Mouse (Mus musculus) megakaryocyte progenitor cell, adult 5-6 weeks (primary cell): ENCODE results near the gene Egflam. TPM values are rescaled to one million over a fixed set of nuclear protein-coding genes. Genes with fewer than 3 reads are reported as not detected.

ENCODE experiments used
- ATAC-seq: replicated peaks from 2 replicates; pipeline ENCODE4 v1.8.0; 2016; ENCODE audit warnings: mild to moderate bottlenecking, moderate TSS enrichment, inconsistent platforms; ENCODE audit not compliant: poor library complexity
- total RNA-seq, 2 experiments: library from RNA; stranded (forward) in 1 of 2; stranded (reverse) in 1 of 2; fragments of 157-497, 149-512 nt in 1 of 2; fragments of 200-1000 nt in 1 of 2; gene quantifications; 2 replicates each; pipeline versions ENCODE4 v1.2.3 to v1.2.4; 2015 to 2017

The Egflam gene
- total RNA-seq (2015) (not detected in 2 replicates), total RNA-seq (2017) (not detected in 2 replicates)

DNA sequence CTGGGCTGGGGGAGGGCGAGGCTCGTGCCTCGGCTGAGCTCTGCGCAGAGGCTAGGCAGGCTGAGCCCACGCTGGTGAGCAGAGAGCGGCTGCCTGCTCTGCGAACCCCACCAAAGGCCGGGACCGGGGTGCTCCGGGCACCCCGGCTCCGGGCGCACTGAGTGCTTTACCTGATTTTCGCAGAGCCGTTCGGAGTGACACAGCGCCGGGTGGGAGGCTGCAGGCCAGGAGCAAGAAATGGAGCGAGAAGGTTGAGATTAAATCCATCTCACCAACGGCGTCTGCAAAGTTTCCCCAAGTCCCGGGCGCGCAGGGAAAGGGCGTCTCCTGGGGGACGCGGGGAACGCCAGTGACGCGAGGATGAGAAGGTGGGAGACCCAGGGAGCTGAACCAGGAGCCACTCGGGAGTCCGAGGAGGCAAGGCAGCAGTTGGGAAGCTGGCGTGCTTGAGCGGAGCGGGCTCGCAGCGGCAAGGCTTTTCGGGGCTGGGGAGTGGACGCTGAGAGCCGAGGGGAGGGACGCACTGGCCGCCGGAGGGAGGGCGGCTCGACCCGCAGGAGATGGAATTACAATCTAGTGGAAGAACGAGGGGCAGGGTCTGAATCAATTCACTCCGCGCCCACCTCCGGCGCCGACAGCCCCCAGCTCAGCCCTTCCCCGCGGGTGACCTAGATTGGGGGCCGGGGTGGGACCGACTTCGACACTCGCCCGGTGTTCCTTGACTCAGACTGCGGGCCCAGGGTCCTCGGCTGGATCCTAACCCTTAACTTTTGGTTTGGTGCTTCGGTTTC lies at the start of gene Egflam:
Egflam (minus strand) TSS at position 578 of the 791 bp plus-strand sequence.
- ATAC-seq = no peak

DNA sequence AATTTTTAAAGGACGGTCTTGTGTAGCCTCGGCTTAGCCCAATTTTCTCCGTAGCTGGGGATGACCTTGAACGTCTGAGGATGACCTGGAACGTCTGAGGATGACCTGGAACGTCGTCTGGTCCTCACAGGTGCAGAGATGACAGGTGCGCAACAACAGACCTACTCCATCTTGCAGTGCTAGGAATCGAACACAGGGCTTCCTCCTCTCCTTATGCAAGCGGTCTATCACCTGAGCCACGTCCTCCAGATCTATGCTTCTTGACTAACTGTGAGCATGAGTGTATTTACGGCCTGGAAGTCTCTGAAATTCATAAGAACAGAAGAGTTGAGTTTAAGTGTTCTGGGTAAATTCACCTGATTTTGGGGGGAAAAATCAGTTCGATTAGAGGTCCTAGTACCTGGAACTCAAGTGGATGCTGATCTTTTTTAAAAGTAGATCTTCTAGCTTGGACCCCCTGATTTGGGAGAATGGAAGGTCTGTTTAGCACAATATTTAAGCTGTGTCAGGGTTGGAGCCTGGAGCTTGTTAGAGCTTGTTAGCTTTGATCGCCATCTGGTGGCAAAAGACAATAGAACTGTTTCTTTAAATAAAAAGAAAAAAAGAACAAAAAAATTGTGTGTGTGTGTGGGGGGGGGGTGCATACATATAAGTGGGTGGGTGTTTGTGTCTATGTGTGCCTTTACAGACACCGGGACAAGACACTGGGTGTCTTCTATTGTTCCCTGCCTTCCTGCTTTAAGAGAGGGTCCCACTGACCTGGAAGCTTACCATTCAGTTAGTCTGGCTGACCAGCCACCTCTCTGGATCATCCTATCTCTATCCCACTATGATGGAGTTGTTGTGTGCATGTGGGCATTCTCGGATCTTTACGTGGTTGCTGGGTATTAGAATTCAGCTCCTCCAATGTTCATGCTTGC lies 45.5 kb upstream of the Egflam start:
- no peak for ATAC-seq

DNA sequence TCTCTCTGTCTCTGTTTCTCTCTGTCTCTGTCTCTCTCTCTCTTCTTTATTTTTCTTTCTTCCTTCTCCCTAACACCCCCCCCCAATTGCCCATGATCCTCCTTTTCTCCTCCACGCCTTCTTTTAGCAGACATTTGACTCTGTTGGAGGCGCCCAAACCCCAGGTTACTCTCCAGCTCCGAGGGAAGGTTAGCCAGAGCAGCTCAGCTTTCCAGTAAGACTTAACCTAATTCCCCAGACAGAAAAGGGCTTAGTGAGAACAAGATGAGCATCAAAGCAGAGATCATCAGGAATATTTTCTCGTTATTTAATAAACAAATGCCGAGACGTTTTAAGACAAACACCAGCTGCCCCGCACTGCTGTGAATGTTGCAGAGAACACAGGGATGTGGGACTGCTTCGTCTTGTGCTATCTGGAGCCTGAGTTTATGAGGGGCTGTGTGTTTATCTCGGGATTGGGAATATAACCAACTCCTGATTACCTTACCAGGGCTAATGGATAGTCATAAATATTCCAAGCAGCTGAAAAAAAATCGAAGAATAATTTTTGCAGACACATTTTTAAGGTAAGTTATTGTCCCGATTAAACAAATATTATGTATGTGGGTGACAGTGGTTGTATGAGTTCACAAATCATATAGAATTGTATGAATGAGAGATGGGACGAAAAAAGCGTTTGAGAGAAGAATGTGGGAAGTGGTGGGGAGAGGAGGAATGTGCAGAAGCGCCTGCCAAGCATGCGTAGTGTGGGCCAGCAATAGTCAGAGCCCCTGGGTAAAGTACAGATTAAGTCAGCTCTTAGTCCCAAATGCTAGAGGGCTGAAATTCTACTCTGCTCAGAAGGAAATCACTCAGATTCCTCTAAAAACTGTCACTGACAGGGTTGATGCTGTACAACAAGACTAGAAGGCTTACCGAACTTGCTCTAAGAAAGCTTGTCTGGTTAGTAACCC lies 44.2 kb upstream of the Egflam start:
- ATAC-seq = no peak

DNA sequence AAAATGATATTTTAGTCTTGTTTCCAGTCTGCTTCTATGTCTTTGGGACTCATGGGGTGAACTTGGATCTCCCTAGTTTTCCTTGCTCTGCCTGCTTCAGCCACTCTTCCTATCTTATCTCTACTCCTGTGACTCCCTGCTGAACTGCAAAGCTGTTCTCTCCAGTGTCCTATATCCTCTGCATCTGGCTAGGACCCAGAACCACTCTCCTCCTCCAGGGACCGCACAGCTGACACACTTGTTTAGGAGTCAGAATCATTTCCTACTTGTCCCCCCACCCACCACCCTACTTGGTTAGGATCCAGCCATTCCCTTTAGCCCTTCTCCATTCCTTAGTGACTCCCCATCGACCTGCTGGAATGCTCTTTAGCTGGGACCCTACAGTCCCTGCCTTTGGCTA lies 26.1 kb upstream of the Egflam start:
- ATAC-seq = no peak

DNA sequence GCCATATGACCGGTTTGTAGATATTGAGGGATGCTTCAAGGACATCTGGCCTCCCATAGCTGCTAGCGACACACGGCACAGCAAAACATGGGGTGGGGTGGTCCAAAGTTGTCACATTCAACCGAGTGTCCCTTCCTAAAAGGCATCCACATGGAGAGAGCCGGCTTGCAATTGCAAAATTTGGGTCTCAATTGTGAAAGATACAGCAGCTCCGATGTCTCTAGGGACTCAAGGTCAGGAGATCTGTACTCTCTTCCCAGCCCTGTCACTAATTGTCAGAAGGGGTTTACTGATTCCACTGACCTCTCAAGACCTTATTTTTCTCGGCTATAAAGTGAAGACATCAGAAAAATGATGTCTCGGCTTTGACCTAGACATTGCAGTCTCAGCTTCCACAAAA lies 6.3 kb upstream of the Egflam start:
- ATAC-seq = no peak

DNA sequence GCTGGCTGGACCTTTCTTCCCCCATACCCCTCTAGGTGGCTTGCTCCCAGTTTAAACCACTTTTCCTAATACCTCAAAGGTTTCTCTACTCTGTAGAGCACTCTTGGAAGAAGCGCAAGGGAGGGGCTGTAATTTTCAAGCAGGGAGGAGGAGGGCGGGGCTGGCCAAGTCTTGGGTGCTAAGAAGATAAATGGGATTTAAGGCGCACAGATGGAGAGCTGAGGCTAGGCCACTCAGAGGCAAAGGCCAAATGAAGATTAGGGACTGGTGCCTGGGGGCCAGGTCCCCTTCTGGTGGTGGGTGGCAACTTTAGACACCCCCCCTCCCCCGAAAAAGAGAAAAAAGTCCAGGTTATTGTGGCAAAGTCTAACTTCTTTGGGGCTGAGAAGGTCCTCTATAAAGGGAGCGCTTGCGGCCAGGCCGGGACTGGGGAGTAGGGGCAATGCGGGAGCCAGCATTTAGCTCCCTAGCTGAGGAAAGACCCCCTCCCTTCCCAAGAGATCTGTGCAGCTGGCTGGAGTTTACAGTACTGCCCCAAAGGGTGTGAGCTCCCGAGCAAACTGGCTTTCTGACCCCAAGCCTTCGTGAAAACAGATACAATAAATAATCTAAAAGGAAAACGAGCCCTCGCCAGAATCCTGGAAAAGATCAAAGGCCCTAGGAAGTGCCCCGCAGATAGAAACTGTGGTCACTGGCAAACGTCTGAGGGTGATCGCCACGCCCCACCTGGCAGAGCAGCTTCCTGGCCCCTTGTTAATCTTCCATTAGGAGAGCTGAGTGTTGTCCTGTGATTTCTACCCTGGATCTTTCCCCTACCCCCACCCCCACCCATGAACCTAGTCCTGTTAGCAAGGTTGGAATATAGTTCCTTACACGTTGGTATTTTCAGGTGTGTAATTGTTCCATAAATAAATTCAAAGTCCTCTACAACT lies 680 bp upstream of the Egflam start:
- no peak for ATAC-seq

DNA sequence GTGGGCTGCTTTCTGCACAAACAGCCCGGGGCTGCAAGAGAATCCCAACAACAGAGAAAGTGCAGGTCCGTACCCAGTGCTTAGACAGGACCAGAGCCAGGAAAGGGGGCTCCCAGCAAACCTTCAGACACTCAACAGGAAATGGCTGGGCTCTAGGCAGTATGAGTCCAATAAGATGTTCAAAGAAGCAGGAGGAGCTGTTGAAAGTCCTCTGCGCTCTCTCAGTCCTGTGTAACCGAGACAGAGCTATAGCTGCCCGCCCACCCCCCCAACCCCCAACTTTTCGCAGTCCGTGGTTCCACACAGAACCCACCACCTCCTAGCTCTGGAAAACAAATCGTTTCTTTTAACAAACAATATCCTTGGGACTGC lies 763 bp downstream of the Egflam start:
- ATAC-seq = no peak

DNA sequence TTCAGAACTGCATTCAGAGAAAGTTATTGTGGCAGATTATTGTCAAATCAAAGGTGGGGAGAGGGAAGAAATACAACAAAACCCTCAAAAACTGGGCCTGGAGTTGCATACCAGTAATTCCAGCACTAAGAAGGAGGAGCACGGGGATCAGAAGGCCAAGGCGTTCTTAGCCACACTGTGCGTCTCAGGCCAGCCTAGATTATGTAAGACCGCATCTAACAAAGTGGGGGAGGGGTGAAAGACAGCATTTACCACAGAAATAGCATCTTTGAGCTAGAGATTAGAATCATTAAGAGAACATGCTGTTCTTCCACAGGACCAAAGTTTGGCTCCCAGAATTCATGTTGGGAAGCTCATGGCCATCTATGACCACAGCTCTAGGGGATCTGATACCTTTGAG lies 14.8 kb downstream of the Egflam start:
- no peak for ATAC-seq

DNA sequence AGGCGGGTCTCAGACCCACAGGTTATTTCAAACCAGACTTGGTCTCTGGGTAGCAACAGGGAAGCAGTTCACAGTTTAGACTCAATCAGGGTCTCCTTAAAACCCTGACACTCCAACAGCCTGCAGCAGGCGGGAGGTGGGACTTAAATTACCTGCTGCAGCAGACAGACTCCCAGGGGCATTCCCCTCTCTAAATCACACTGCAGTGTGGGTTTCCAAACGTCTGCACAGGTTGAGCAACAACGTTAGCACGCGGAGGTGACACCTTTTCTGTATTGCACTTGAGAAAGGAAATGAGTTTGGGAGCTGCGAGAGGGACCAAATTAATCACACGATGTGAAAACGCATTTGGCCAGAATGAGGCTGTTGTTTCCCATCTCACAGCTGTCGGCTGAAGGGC lies 15.7 kb downstream of the Egflam start:
- ATAC-seq = no peak

DNA sequence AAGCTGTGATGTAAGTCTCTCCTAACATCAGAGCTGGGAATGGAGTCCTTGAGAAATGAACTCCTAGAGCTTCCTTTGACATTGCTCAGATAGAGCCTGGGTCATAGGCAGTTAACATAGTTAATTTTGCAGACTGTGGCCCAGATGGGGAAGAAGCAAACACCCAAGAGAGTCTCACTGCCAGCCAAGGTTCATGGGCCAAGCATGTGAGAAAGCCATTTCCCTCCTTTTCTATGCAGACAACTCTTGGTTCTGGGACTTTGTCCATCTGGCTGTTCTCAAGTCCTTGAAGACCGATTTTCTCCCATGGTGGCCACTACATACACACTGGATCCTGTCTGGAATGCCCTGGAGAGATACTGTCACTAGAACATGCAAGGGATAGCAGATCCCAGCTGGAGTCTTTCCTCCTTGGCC lies 45.6 kb downstream of the Egflam start:
- no peak for ATAC-seq

DNA sequence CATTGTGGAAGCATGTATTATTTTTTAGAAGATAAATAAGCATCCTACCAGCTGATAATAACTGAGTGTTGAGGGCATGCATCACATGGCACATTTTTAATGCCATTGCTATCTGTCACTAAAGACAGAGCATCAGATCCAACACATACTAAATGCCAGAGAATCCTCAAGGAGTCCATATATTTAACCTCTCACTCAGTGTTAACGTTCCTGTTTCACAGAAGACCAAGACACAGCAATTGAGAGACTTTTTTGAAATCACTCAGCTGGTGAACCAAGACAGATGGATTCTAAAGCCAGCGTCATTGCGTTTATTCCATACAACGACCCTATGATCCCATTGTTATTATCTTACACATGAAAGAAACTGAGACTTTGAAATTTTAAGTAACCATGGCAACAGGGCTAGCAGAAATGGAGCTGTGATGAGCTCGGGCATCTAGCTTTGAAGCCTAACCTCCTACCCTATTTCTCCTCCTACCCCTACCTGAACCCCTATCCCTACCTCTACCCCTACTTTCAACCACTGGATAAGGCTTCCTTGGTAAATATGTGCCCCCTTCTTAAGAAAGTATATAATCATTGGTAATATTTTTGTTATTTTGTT lies 57.4 kb downstream of the Egflam start:
- ATAC-seq = no peak

DNA sequence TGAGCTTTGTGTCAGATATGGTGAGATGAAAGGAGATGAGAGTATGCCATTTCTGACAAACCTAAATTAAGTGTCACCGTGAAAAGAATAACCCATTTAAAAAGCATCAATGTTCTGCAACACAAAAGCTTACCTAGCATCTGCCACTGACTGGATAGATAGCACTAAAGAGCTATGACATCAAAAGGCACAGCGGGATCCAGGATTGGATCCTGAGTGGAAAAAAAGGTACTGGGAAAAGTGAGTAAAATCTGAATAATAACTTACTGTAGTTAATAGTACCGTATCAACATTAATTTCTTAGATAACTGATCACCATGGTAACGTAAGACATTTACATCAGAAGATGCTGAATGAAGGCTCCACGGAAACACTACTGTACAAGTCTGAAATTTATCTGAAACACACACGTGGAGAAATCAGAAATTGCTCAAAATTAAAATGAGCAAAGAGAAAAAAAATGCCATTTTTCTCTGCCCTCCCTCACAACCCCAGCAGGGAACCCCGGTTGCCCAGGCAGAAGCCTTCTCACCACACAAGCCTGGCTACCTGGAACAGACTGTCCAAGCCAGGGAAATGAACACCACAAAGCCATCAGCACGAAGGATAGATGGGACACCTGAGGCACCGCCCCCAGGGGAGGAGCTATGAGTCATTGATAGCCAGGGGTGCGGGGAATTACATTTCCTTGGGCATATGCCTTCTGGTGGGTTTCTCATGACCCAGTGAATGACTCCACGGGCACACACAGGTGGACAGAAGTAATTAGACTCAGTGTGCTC lies 63.5 kb downstream of the Egflam start:
- no peak for ATAC-seq

DNA sequence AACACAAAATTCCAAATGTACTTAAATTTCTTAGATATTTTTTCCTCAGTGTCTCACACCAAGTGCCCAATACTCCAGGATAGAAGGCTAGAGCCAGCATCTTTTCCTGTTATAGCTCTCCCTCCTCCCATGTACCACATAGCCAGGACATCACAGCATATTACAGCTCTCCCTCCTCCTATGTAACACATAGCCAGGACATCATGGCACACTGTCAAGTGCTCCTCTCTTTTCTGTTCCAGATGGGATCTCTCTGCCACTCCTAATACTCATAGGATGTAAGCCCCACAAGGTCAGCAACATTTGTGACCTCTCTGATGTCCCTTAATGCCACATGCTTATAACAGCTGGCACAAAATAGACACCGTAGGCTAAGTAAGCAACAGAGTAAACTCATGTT lies 65.3 kb downstream of the Egflam start:
- ATAC-seq = no peak

DNA sequence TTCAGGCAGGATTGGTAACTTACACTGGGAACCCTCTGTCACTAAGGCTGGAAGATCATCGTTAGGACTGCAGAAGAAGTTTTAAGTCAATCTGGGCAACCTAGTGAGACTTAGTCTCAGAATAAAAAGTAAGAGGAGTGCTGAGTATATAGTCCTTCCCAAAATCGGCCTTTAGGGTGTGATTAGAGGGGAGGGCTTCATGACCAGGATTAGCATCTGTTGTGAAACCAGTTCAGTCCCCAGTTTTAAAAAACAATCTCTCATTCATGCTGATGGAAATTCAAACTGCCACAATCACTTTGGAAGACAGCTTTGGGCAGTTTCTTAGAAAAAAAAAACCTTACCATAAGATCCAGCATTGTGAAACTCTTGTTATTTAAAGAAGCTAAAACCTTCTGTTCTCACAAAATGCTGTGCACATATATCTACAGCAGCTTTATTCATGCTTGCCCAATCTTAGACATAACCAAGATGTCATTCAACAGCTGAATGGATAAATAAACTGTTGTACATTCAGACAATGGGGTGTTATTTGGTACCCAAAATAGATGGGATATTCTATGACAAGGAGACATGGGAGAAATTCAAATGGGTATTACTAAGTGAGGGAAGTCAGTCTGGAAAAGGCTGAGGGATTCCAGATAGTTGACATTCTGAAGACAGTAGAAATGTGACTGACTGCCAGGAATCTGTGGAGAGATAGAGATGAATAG lies 75.4 kb downstream of the Egflam start:
- ATAC-seq = no peak

DNA sequence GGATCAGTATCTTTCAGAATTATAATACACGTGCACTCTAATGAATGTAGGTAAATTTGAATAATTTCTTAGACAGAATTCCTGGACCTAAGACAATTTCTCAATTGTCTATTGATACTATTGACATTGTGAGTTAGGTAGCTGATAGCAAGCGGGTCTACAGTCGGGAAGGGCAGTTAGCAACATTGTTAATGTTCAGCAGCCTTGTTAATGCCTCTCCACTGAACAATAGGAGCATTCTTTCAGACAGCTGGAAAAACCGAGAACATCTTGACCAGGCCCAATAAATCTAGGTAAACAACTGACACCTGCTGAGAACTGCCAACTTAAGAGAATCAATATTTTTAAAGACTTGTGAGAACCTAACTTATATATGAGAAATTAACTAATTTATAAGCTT lies 77.3 kb downstream of the Egflam start:
- ATAC-seq = no peak

DNA sequence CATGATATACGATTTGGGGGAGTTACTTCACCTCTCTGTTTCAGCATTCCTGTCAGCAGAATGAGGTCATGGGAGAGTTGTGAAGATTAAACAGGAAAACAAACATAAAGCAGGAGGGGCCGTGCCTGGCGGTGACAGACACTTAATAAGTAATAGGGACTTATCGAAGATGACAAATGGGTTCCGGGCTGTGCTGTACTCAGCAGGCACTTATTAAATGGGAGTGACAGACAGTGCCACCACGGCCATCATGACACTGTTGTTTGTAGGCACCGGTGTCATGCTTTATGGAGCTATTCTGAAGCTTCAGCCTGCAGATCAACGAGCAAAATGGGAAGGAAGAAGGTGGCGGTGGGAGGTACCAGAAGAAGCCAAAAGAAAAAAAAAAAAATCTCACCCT lies 82.7 kb downstream of the Egflam start:
- no peak for ATAC-seq

DNA sequence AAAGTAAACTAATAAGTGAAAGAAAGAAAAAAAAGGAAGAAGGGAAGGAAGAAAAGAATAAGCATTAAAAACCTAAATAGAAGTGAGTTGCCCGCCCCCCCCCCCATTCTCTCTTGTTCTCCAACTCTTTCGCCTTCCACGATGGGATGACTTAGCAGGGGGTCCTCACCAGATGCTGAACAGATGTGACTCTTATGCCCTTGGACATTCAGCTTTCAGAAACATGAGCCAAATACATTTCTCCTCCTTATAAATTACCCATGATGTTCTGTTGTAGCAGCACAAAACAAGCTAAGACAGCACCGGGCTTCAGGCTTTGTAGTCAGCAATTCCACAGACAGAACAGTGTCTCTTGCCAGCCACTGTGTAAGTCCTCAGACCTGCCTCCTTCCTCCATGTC lies 89.5 kb downstream of the Egflam start:
- no peak for ATAC-seq

DNA sequence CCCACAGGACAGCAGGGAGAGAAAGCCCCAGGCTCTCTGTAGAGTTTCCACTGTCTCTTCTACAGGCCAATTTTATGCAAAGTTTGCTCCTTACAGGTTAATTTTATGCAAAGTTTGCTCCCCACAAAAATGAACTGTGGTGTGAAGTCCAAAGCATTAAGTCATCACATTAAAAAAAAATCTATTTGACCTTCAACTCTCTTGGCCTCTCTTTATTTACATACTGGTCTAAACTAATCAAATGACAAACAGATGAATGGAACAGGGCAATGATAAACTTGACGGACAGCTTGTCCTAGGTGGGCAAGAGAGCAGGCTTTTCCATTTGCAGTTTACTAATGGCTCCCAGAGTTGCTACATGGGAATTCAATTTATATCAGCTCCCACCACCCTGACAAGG lies 98.3 kb downstream of the Egflam start:
- no peak for ATAC-seq
